Mouse (Mus musculus) layer of hippocampus, adult 2 months (tissue): ENCODE measurements at regions not wholly inside any gene's neighbourhood (a gene's known extent, or its start where the extent isn't known, plus 50 kb on each side); places are given as distances from the start of the nearest gene placed in this dataset.

ENCODE experiments used
- DNase-seq, 2 experiments: peaks; one replicate each; pipeline ENCODE4 v3.0.0; 2022; ENCODE audit warnings: low spot score in 2 of 2
- H3K27ac ChIP-seq: fragments of 200-600 bp; 2 replicates; pipeline ENCODE4 v1.8.1; 2022
- H3K4me3 ChIP-seq: fragments of 200-600 bp; 2 replicates; pipeline ENCODE4 v1.8.1; 2022; ENCODE audit warnings: mild to moderate bottlenecking
- CTCF ChIP-seq: fragments of 200-600 bp; conservative IDR thresholded peaks from 2 replicates; pipeline ENCODE4 v1.8.1; 2022; ENCODE audit warnings: antibody characterized with exemption, mild to moderate bottlenecking, moderate library complexity

GRCm38 (mm10) chr12:11981743-11982142 is 280.2 kb upstream of the Fam49a start:
- Histone ChIP-seq H3K4me3 (no peak overlapping the region), H3K27ac (no peak overlapping the region)
- no peak for DNase-seq
- no peak for TF ChIP-seq CTCF

- TF ChIP-seq CTCF = no peak
- DNase-seq = peak in 1 of 2 experiments; percentile 13
- Histone ChIP-seq H3K4me3 (no peak overlapping the region), H3K27ac (0 out of 2 replicates have a peak overlapping the region, but pooled peaks have one; percentile 36)
Observed at GRCm38 (mm10) chr12:11993513-11993912, 268.4 kb upstream of the Fam49a start.

GRCm38 (mm10) chr12:11999199-11999598 is 262.7 kb upstream of the Fam49a start:
- no peak overlapping the region for H3K27ac ChIP-seq
- no peak overlapping the region for H3K4me3 ChIP-seq
- no peak for DNase-seq
- no peak for TF ChIP-seq CTCF

GRCm38 (mm10) chr12:12002414-12002813 is 259.5 kb upstream of the Fam49a start:
- no peak overlapping the region for H3K4me3 ChIP-seq
- no peak for TF ChIP-seq CTCF
- no peak overlapping the region for H3K27ac ChIP-seq
- no peak for DNase-seq

GRCm38 (mm10) chr12:12010592-12010991 is 251.3 kb upstream of the Fam49a start:
- no peak for DNase-seq
- no peak for TF ChIP-seq CTCF

GRCm38 (mm10) chr12:12023819-12024470 is 238.0 kb upstream of the Fam49a start:
- no peak for TF ChIP-seq CTCF
- H3K27ac ChIP-seq = no peak overlapping the region
- H3K4me3 ChIP-seq = no peak overlapping the region
- peak in 1 of 2 experiments; percentile 45 for DNase-seq

More at GRCm38 (mm10) chr12:12010592-12010991, 251.3 kb upstream of the Fam49a start:
- Histone ChIP-seq H3K27ac (no peak overlapping the region), H3K4me3 (no peak overlapping the region)

- DNase-seq = no peak
- no peak overlapping the region for H3K27ac ChIP-seq
- H3K4me3 ChIP-seq = no peak overlapping the region
- no peak for TF ChIP-seq CTCF
Observed at GRCm38 (mm10) chr12:12030039-12030550, 231.8 kb upstream of the Fam49a start.

GRCm38 (mm10) chr12:12034521-12034920 is 227.4 kb upstream of the Fam49a start:
- no peak for TF ChIP-seq CTCF
- Histone ChIP-seq H3K27ac (no peak overlapping the region), H3K4me3 (no peak overlapping the region)
- DNase-seq = peak in 1 of 2 experiments; percentile 1

GRCm38 (mm10) chr12:12039217-12039616 is 222.7 kb upstream of the Fam49a start:
- no peak for TF ChIP-seq CTCF
- Histone ChIP-seq H3K27ac (no peak overlapping the region), H3K4me3 (no peak overlapping the region)
- DNase-seq = no peak

GRCm38 (mm10) chr12:12062215-12062614 is 199.7 kb upstream of the Fam49a start:
- H3K4me3 ChIP-seq = no peak overlapping the region
- no peak for DNase-seq

GRCm38 (mm10) chr12:12063910-12064309 is 198.0 kb upstream of the Fam49a start:
- Histone ChIP-seq H3K4me3 (no peak overlapping the region), H3K27ac (peak overlapping the region; percentile 8; the same call in 1 of the 2 replicates)
- peak in 1 of 2 experiments; percentile 0 for DNase-seq
- no peak for TF ChIP-seq CTCF

More at GRCm38 (mm10) chr12:12062215-12062614, 199.7 kb upstream of the Fam49a start:
- H3K27ac ChIP-seq = no peak overlapping the region
- no peak for TF ChIP-seq CTCF

GRCm38 (mm10) chr12:12064395-12064794 is 197.5 kb upstream of the Fam49a start:
- no peak for TF ChIP-seq CTCF
- peak in 1 of 2 experiments; percentile 5 for DNase-seq
- Histone ChIP-seq H3K27ac (peak overlapping the region; percentile 8; the same call in 1 of the 2 replicates), H3K4me3 (no peak overlapping the region)

- no peak for TF ChIP-seq CTCF
- H3K4me3 ChIP-seq = no peak overlapping the region
- H3K27ac ChIP-seq = peak overlapping the region; percentile 63; the same call in 1 of the 2 replicates
- DNase-seq = peak in 1 of 2 experiments; percentile 11
Observed at GRCm38 (mm10) chr12:12088338-12088737, 173.6 kb upstream of the Fam49a start.
